Mouse (Mus musculus) heart, embryonic 14.5 days (tissue): ENCODE data around the gene Mrpl2. TPM values are rescaled to one million over a fixed set of nuclear protein-coding genes. Genes with fewer than 3 reads are reported as not detected.
A peak's percentile ranks its signal among the peaks of the same experiment; 100 is the strongest.

ENCODE experiments used
- ATAC-seq: fragments of 200-750 bp; cut with Nextera tagmentation; 2 replicates; pipeline ENCODE4 v1.8.0; 2017; ENCODE audit warnings: low read depth, moderate TSS enrichment; ENCODE audit not compliant: insufficient number of reproducible peaks, insufficient read depth, low FRiP score
- H3K27ac ChIP-seq, 2 experiments: fragments of 200-500 bp in 1 of 2; fragments of 300-500 bp in 1 of 2; sonication (generic) in 1 of 2; replicated peaks in 1 of 2; 2 replicates each; pipeline ENCODE4 v1.5.1; 2012 to 2014; ENCODE audit warnings: low read depth in 2 of 2, low read length in 2 of 2, control low read depth in 1 of 2, mild to moderate bottlenecking in 1 of 2, mixed read lengths in 1 of 2; ENCODE audit not compliant: control insufficient read depth in 1 of 2, insufficient read depth in 1 of 2
- H3K27me3 ChIP-seq: fragments of 300-500 bp; sonication (generic); 2 replicates; pipeline ENCODE4 v1.6.1; 2014; ENCODE audit warnings: mild to moderate bottlenecking, low read length, control low read depth; ENCODE audit not compliant: control insufficient read depth, insufficient read depth
- H3K36me3 ChIP-seq: fragments of 300-500 bp; sonication (generic); 2 replicates; pipeline ENCODE4 v1.6.1; 2014; ENCODE audit warnings: mild to moderate bottlenecking, control low read depth, low read length, mixed read lengths; ENCODE audit not compliant: control insufficient read depth, insufficient read depth
- H3K4me1 ChIP-seq, 2 experiments: fragments of 200-500 bp in 1 of 2; fragments of 300-500 bp in 1 of 2; sonication (generic) in 1 of 2; 2 replicates each; pipeline ENCODE4 v1.6.1; 2012 to 2014; ENCODE audit warnings: low read length in 2 of 2, control low read depth in 1 of 2, mixed read lengths in 1 of 2; ENCODE audit not compliant: control insufficient read depth in 2 of 2, insufficient read depth in 2 of 2
- H3K4me2 ChIP-seq: fragments of 300-500 bp; sonication (generic); 2 replicates; pipeline ENCODE4 v1.6.1; 2014; ENCODE audit warnings: mild to moderate bottlenecking, low read length
- H3K4me3 ChIP-seq, 2 experiments: fragments of 200-500 bp in 1 of 2; fragments of 300-500 bp in 1 of 2; sonication (generic) in 1 of 2; 2 replicates each; pipeline ENCODE4 v1.5.1; 2012 to 2014; ENCODE audit warnings: low read length in 2 of 2, mild to moderate bottlenecking in 2 of 2, control low read depth in 1 of 2, low read depth in 1 of 2, moderate library complexity in 1 of 2; ENCODE audit not compliant: control insufficient read depth in 1 of 2, insufficient read depth in 1 of 2
- H3K9ac ChIP-seq: fragments of 300-500 bp; sonication (generic); 2 replicates; pipeline ENCODE4 v1.6.1; 2014; ENCODE audit warnings: mild to moderate bottlenecking, low read length
- H3K9me3 ChIP-seq: fragments of 300-500 bp; sonication (generic); 2 replicates; pipeline ENCODE4 v1.6.1; 2016; ENCODE audit warnings: low read length, control low read depth; ENCODE audit not compliant: control insufficient read depth
- whole genome bisulfite sequencing: fragments of 180-500 bp; shearing (Covaris S2); extraction: QIAGEN DNeasy Blood & Tissue Kit; methylation state at CpG from one replicate; pipeline ENCODE4 v1.1.7; 2014; 5-methylcytosine and 5-hydroxymethylcytosine counted together
- polyA plus RNA-seq: library from polyadenylated mRNA; unstranded; fragments of >200 nt; fragmentation: Nextera tagmentation; extraction: Ambion mirVana; gene quantifications from 2 replicates; pipeline ENCODE4 v1.2.1, GENCODE M21; 2014

Mrpl2 gene
- polyA plus RNA-seq, 1 experiment from 2014 or later = 122 TPM

GRCm38 (mm10) chr17:46605987-46606386, 40.0 kb upstream of the Mrpl2 start:
- H3K9ac ChIP-seq = no peak overlapping the region
- no peak overlapping the region for H3K27ac ChIP-seq
- H3K4me2 ChIP-seq = no peak overlapping the region
- no peak for ATAC-seq
- no peaks in the 10 kb centered on the region for H3K9me3 ChIP-seq
- 78% methylated on average over 12 of the region's 12 CpGs for WGBS
- no peaks in the 10 kb centered on the region for H3K36me3 ChIP-seq
- H3K4me1 ChIP-seq = peaks cover 20 to 38% of the 10 kb centered on the region in 2 experiments
- no peak overlapping the region for H3K4me3 ChIP-seq
- H3K27me3 ChIP-seq = no peaks in the 10 kb centered on the region

DNA sequence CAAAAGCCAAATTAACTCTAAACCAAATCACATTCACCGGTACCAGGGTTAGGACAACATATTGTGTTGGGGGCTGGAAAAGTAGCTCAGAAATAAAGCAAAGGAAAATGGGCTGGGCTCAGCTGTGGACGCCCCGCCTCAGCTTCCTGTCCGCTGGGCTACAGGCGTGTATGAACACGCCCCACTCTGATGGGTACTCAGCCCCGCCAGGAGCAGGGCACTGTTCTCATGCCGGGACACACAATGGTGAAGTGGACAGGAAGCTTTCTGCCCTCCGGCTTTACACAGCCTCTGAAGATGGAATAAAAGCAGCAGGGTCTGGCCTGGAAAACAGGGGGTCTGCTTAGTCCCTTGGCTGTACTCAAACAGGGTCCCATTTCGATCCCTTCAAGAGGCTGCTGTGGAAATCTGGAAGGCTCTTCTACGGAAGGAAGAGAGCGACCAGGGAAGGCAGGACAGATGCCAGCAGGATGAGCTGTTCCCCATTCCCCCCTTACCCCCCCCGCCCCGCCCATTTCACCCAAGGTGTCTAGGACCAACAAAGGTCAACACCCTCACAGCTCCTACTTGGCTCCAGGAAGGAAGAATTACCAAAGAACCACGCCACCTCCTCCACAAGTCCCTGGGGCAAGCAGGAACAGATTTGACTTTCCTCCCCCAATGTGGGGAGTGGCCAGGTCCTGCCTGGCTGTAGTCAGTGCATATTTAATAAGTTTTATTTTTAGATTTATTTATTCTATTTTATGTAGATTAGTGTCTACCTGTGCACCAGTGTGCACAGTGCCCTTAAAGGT, 36.1 kb upstream of the Mrpl2 start:
- H3K4me1 ChIP-seq = peaks cover 22 to 44% of the 10 kb centered on the region in 2 experiments
- H3K4me2 ChIP-seq = peak overlapping the region; percentile 40
- no peak overlapping the region for H3K4me3 ChIP-seq
- peak overlapping the region; percentile 49 to 68; a peak in 3 of 4 replicates for H3K27ac ChIP-seq
- 54% methylated on average over 15 of the region's 15 CpGs for WGBS
- no peaks in the 10 kb centered on the region for H3K9me3 ChIP-seq
- no peaks in the 10 kb centered on the region for H3K27me3 ChIP-seq
- ATAC-seq = peak; percentile 66; the same call in 1 of the 2 replicates
- no peaks in the 10 kb centered on the region for H3K36me3 ChIP-seq
- no peak overlapping the region for H3K9ac ChIP-seq

GRCm38 (mm10) chr17:46611316-46611715, 34.7 kb upstream of the Mrpl2 start:
- Histone ChIP-seq H3K4me3 (no peak overlapping the region), H3K36me3 (no peaks in the 10 kb centered on the region), H3K27ac (no peak overlapping the region), H3K4me2 (no peak overlapping the region), H3K9ac (no peak overlapping the region), H3K4me1 (peaks cover 22 to 44% of the 10 kb centered on the region in 2 experiments), H3K9me3 (no peaks in the 10 kb centered on the region), H3K27me3 (no peaks in the 10 kb centered on the region)
- 93% methylated on average over 6 of the region's 6 CpGs for WGBS
- no peak for ATAC-seq

GRCm38 (mm10) chr17:46612189-46612588, 33.8 kb upstream of the Mrpl2 start:
- H3K27ac ChIP-seq = no peak overlapping the region
- no peak for ATAC-seq
- 66% methylated on average over 2 of the region's 2 CpGs for WGBS
- peaks cover 29 to 53% of the 10 kb centered on the region in 2 experiments for H3K4me1 ChIP-seq
- no peaks in the 10 kb centered on the region for H3K27me3 ChIP-seq
- H3K9me3 ChIP-seq = no peaks in the 10 kb centered on the region
- no peaks in the 10 kb centered on the region for H3K36me3 ChIP-seq
- H3K4me2 ChIP-seq = no peak overlapping the region
- no peak overlapping the region for H3K4me3 ChIP-seq
- no peak overlapping the region; the same call in 1 of the 2 replicates for H3K9ac ChIP-seq

DNA sequence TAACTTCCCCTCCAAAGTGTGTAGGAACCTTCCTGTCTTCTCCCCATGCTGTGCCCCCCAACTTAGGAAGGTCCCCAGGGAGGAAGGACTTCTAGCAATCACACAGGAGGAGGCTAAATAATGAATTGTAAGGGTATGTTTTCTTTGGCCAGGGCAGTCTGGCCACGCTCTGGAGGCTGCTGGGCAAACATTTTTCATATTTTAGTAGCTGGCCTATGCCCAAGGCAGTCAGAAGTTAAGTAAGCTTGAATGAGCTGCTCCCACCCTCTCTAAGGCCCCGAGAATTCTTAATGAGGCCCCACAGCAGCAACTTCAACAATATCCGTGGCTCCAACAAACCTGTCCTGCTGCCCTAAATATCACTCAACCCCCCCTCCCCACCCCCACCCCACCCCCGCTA, 33.2 kb upstream of the Mrpl2 start:
- H3K4me1 ChIP-seq = peaks cover 36 to 59% of the 10 kb centered on the region in 2 experiments
- H3K4me2 ChIP-seq = peak overlapping the region; percentile 26
- ATAC-seq = no peak
- WGBS = 39% methylated on average over 4 of the region's 4 CpGs
- H3K27ac ChIP-seq = peak overlapping the region in 1 of 2 experiments; percentile 46; a peak in 1 of 4 replicates
- H3K27me3 ChIP-seq = no peaks in the 10 kb centered on the region
- H3K4me3 ChIP-seq = no peak overlapping the region
- H3K9me3 ChIP-seq = no peaks in the 10 kb centered on the region
- H3K36me3 ChIP-seq = no peaks in the 10 kb centered on the region
- peak overlapping the region; percentile 39; the same call in 1 of the 2 replicates for H3K9ac ChIP-seq

- peak overlapping the region in 1 of 2 experiments; percentile 46; a peak in 2 of 4 replicates for H3K27ac ChIP-seq
- ATAC-seq = no peak
- H3K4me3 ChIP-seq = no peak overlapping the region
- WGBS = 53% methylated on average over 3 of the region's 3 CpGs
- peak overlapping the region; percentile 2; the same call in 1 of the 2 replicates for H3K9ac ChIP-seq
- H3K4me2 ChIP-seq = 0 out of 2 replicates have a peak overlapping the region, but pooled peaks have one; percentile 26
- H3K27me3 ChIP-seq = no peaks in the 10 kb centered on the region
- H3K9me3 ChIP-seq = no peaks in the 10 kb centered on the region
- H3K4me1 ChIP-seq = peaks cover 39 to 63% of the 10 kb centered on the region in 2 experiments
- no peaks in the 10 kb centered on the region for H3K36me3 ChIP-seq
Measured at GRCm38 (mm10) chr17:46613229-46613628, 32.8 kb upstream of the Mrpl2 start.

DNA sequence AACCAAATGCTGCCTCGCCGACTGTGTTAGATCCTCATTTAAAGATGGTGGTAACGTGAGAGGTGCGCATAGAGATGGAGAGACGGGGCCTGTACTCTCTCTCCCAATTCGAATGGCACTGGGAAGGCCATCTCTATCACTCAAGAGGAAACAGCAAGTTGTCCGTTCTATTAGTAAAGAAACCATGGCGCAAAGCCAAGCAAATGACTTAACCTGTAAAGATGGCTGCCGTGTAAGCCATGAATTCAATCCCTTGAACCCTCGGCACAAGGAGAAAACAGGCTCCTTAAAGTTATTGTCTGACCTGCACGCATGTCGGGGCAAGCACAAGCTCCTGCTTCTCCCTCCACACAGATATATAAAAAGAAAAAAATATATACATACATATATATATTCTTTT, 28.2 kb upstream of the Mrpl2 start:
- H3K9me3 ChIP-seq = no peaks in the 10 kb centered on the region
- no peaks in the 10 kb centered on the region for H3K36me3 ChIP-seq
- H3K27me3 ChIP-seq = no peaks in the 10 kb centered on the region
- 52% methylated on average over 12 of the region's 12 CpGs for WGBS
- H3K4me3 ChIP-seq = peak overlapping the region in 1 of 2 experiments; percentile 11; a peak in 1 of 4 replicates
- H3K27ac ChIP-seq = peak overlapping the region; percentile 81 to 83
- H3K4me2 ChIP-seq = peak overlapping the region; percentile 60
- ATAC-seq = no peak
- peak overlapping the region; percentile 63 for H3K9ac ChIP-seq
- H3K4me1 ChIP-seq = peaks cover 71 to 83% of the 10 kb centered on the region in 2 experiments
